Mouse (Mus musculus): ENCODE measurements around the gene Stx19. TPM values are rescaled to one million over a fixed set of nuclear protein-coding genes. Genes with fewer than 3 reads are reported as not detected.

Gene Stx19
- total RNA-seq, 2 experiments from 2014 or later = not detected

- intact Hi-C loops (cut with DNase I) = no loop called here
Measured at GRCm38 (mm10) chr16:62845341-62845740, 30.9 kb downstream of the Stx19 start.

DNA sequence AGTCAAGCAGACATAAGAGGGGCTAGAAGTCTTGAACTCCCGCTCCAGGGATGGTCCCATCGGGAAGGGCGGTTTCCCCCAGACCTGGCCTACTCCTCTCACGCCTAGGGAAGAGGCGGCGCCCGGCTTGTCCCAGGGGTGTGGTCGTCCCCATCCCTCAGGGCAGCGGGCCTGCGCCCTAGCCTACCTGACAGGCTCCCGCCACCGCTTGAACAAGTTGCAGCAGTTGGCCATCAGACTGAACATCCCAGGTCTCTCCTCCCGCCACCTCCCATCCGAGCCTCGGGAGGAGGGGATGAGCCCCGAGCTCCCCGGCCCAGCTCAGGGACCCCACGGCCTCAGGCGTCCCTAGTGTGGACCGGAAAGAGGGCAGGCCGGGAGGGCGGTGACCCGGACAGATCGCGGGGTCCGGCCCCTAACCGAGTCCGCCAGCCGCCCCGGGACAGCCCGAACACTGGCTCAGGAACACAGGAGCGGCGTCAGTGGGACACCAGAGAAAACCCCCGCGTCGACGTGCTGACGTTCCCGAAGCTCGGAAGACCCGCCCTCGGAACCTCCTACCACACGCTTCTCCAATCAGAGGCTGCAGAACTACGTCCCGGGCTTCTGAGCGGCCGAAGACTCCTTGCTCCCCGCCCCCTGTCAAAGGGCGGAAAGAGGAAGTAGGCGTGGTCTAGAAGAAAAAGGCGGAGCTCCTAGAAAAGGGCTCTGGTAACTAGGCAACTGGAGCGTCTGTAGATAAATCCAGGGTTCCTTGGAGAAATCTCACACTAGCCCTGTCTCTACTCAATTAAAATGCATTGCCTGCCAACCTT lies 32.2 kb downstream of the Stx19 start, which contains the start of gene Arl13b:
TSS of gene Arl13b (minus strand) at position 543 of the 815 bp plus-strand sequence.
- intact Hi-C loops (cut with DNase I) = no loop called here
- peak; percentile 93 to 97 for DNase-seq (ENCODE audit: low spot score in 2 of 2)

More at GRCm38 (mm10) chr16:62845341-62845740, 30.9 kb downstream of the Stx19 start:
- DNase-seq (ENCODE audit: low spot score in 2 of 2) = no peak

DNA sequence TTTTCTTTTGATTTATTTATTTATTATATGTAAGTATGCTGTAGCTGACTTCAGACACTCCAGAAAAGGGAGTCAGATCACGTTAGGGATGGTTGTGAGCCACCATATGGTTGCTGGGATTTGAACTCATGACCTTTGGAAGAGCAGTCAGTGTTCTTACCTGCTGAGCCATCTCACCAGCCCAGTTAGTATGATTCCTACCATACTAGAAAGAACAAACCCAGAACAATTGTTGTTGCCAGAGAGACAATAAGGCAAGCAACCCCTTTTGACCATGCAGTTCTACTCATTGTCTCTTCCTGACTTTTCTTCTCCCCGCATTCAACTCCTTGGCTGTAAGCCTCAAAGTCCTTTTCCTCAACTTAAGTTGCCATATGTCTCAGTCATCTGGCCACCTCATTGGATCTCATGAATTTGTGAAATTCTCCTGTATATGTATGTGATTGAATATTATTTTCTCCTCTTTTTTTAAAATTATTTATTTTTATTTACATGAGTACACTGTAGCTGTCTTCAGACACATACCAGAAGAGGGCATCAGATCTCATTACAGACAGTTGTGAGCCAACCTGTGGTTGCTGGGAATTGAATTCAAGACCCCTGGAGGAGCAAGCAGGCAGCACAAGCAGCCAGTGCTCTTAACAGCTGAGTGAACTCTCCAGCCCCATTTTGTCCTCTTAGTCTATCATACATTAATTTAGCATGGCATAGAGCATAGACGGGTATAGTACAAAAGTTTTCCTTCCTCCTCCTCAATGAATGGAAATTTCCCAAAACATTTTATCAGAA lies 38.2 kb downstream of the Stx19 start:
- intact Hi-C loops (cut with DNase I) = no loop called here
- no peak for DNase-seq (ENCODE audit: low spot score in 2 of 2)

DNA sequence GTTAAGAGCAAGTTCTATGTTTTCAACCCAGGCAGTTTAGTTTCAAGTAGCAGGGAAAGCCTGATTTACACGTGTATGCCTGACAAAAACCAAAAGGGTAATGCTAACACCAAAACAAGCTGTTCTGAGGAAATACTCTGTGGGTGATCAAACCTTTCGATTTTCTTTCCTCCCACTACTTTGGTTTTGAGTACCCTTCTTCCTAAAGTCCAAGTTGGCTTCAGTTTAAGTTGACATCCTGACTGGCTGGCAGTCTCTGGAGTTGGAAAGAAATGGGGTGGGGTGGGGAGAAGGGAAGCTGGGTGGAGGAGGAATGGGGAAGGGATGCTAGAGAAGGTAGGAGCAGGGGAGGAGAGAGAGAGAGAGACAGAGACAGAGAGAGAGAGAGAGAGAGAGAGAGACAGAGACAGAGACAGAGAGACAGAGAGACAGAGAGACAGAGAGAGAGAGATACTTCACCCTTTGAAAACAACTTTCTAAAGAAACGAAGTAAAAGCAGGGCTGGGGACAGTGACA lies 39.2 kb downstream of the Stx19 start:
- intact Hi-C loops (cut with DNase I) = no loop called here
- DNase-seq (ENCODE audit: low spot score in 2 of 2) = no peak

DNA sequence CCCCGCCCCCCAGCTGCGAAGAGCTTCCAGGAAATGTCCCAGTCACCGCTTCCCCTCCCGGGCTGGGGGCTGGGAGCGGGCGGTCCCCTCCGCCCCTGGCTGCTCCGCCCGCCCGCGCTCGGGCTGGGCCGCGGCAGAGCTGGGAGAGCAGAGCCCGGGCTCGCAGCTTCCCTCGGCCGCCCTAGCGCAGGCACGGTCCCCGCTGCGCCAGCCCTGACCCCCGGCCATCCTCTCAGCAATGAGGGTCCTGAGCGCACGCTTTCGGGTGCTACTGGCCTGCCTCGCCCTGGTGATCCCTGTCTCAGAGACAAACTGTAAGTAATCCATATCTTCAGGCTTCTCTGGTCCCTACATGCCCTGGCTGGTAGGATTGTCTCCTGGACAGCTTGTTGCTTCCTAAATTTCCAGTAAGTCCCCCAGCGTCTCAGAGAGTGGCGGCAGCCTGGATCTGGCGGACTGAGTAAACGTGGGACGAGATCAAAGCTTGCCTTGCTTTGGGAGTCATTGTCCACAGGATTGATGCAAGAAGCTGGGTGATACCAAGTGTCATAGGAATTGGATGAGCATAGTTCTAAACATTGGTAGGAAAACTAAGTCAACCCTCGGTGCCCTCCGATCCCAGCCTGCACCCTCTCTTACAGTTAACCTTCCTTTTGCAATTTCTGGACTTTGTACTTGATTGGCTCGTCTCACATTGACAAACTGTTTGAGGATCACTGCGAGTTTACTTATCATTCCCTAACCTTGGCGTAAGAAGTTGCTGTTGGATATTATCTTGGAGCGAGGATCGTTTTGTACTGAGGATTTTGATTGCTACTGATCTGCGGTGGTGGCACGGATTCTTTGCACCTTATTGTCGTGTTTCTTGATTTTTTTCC lies 40.0 kb downstream of the Stx19 start, which contains the start of gene Pros1:
TSS of gene Pros1 (plus strand) at position 117 of the 878 bp plus-strand sequence.
- peak in 1 of 2 experiments; percentile 26 for DNase-seq (ENCODE audit: low spot score in 2 of 2)
- intact Hi-C loops (cut with DNase I) = no loop called here

- intact Hi-C loops (cut with DNase I) = no loop called here
- DNase-seq (ENCODE audit: low spot score in 2 of 2) = no peak
Measured at GRCm38 (mm10) chr16:62855385-62855784, 40.9 kb downstream of the Stx19 start.

- intact Hi-C loops (cut with DNase I) = no loop called here
- no peak for DNase-seq (ENCODE audit: low spot score in 2 of 2)
Measured at GRCm38 (mm10) chr16:62856273-62856672, 41.8 kb downstream of the Stx19 start.

DNA sequence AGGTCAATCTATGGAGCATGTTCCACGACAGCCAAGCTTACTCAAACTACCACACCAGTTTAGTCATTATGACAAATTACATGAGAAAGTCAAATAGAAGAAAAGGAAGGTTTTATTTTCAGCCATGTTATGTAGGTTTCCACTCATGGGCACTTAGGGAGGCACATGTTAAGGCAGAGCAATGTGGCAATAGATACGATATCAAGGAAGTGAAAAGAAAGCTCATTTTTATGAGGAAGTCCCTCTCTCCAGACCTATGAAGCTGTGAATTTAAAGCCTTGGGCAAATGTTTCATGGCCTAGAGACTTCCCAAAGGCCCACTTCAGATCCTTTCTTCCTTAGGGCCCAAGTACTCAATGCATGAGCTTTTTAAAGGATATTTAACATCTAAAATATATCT lies 43.0 kb downstream of the Stx19 start:
- no peak for DNase-seq (ENCODE audit: low spot score in 2 of 2)
- intact Hi-C loops (cut with DNase I) = no loop called here

- intact Hi-C loops (cut with DNase I) = no loop called here
Measured at GRCm38 (mm10) chr16:62858018-62858417, 43.5 kb downstream of the Stx19 start.

DNA sequence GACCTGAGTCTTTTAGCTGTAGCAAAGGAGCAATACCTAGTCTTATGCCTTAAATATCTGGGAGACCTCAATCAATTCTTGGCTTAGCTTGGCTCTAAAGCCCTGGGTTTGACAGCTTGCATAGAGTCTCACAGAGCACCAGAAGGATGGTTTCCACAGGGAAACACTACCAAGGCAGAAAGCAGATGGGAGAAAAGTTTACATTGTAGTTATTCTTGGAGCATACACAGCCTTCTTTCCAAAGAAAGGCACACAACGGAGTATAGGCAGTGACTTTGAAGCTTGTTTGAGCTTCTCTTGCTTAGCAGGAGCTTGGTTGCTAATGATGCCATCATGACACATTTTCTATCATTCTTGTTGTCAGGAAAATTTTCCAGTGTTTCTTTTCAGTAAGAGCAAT lies 45.7 kb downstream of the Stx19 start:
- no peak for DNase-seq (ENCODE audit: low spot score in 2 of 2)
- intact Hi-C loops (cut with DNase I) = no loop called here

More at GRCm38 (mm10) chr16:62858018-62858417, 43.5 kb downstream of the Stx19 start:
- DNase-seq (ENCODE audit: low spot score in 2 of 2) = peak in 1 of 2 experiments; percentile 34

DNA sequence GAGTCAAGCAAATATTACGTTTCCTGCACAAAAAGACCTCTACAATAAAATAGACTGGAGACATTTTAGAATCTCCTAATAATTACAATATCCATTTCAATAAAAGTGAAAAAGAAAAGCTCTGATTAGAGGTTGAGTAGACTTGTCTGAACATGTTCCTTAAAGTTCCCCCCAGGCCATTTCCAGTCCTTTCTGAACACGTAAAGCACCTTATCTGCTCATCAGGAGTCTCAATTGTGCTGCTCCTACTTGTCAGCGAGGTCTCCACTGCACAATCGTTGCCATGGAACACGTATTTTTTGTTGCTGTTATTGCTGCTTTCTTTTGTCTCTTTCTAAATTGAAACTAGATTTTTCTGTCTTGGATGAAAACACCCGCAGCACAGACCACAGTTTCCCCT lies 47.0 kb downstream of the Stx19 start:
- no peak for DNase-seq (ENCODE audit: low spot score in 2 of 2)
- intact Hi-C loops (cut with DNase I) = no loop called here

GRCm38 (mm10) chr16:62872688-62873117 lies 58.2 kb downstream of the Stx19 start:
- intact Hi-C loops (cut with DNase I) = no loop called here

GRCm38 (mm10) chr16:62873180-62873579 lies 58.7 kb downstream of the Stx19 start:
- intact Hi-C loops (cut with DNase I) = no loop called here

More at GRCm38 (mm10) chr16:62872688-62873117, 58.2 kb downstream of the Stx19 start:
- DNase-seq (ENCODE audit: low spot score in 2 of 2) = no peak

More at GRCm38 (mm10) chr16:62873180-62873579, 58.7 kb downstream of the Stx19 start:
- no peak for DNase-seq (ENCODE audit: low spot score in 2 of 2)

Small RNA genes within 50 kb of the gene (microRNA-seq; reads per million reads assigned to microRNA genes)
- gene Gm25986 = 0 reads per million in 2 experiments

Other genes starting within 250 kb of the Stx19 start
- gene Nsun3, start 27.9 kb upstream of the Stx19 start, total RNA-seq (2021) = 10 to 100 TPM; 11.8 to 11.9 TPM
- gene Arl13b, start 32.4 kb downstream of the Stx19 start, total RNA-seq (2021) = 1 to 10 TPM; 6.6 to 9.8 TPM
- gene Pros1, start 39.6 kb downstream of the Stx19 start, total RNA-seq (2021) = 10 to 100 TPM in 1 of 2 experiments, 1 to 10 TPM in 1; 9.6 to 10.3 TPM

Data from left cerebral cortex, postnatal 14 days (tissue).